Mouse (Mus musculus): ENCODE results near the gene Ctsd. TPM values are rescaled to one million over a fixed set of nuclear protein-coding genes. Genes with fewer than 3 reads are reported as not detected.

The Ctsd gene
- total RNA-seq, 2 experiments from 2014 or later: 692 to 727 TPM

DNA sequence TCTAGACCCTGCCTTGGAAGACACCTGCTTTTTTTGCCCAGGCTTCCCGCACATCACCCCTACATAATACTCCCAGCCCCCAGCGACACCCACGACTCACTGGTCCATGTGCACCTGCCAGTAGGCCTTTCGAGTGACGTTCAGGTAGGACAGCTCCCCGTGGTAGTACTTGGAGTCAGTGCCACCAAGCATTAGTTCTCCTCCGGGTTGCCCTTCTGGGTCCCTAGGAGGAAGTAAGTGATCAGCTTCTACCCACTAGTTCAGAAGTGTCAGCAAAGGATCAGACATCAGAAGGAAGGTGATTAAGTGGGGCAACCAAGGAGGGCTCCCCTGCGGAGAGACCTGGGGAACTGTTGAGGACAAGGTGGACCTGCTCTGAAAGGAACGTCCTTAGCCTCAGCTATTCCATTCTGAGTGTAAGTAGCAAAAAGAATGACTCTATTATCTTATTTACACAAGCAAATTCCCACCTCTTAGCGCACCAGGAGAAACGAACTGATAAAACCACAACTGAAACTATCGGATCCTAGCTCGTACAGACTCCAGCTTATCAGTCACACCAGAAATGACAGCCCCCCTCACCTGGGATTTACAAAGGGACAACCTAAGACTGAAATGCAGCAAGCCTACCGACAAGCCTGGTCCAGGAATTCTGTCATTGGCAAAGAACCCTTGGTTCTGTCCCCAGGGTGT, 10.5 kb downstream of the Ctsd start:
- no peak for DNase-seq (ENCODE audit: low spot score)
- intact Hi-C loops (cut with DNase I): no loop called here

DNA sequence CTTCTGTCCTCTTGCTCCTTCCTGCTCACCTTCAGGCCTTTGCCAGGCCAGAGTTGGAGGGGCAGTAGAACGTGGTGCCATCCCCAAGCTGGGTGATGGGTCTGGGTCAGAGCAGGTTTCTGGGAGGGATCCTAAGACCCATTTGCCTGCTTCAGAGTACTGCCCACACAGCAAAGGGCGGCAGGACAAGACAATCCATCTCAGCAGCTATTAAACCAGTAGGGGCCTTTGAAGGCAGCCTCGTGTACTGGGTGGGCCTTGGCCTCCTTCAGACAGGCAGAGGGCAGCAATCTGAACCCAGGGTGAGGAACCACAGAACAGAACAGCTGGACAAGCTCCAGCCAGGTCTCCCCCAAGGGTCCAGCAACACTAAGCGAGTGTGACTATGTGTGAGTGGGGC, 11.7 kb downstream of the Ctsd start:
- no peak for DNase-seq (ENCODE audit: low spot score)
- intact Hi-C loops (cut with DNase I): no loop called here

DNA sequence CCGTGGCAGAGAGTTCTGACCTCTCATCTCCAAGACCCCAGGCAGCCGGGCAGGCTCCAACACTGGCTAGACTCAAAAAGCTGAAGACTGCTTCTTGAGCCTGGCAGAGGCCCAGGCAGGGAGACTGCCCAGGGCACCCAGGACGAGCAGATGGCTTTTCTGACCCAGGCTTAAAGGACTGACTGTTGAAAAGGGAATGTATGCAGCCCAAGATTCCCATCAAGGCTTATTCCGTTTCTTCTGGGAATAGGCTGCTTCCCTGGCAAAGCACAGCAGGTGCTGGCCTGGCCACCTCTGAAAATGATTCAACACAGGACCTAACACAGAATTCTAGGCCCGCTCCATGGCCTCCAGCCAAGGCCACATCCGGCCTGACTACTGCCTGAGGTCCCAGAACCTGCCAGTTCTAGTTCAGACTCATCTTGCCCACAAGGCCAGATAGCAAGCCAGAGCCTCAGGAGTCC, 12.5 kb downstream of the Ctsd start:
- DNase-seq (ENCODE audit: low spot score): no peak
- intact Hi-C loops (cut with DNase I): no loop called here

DNA sequence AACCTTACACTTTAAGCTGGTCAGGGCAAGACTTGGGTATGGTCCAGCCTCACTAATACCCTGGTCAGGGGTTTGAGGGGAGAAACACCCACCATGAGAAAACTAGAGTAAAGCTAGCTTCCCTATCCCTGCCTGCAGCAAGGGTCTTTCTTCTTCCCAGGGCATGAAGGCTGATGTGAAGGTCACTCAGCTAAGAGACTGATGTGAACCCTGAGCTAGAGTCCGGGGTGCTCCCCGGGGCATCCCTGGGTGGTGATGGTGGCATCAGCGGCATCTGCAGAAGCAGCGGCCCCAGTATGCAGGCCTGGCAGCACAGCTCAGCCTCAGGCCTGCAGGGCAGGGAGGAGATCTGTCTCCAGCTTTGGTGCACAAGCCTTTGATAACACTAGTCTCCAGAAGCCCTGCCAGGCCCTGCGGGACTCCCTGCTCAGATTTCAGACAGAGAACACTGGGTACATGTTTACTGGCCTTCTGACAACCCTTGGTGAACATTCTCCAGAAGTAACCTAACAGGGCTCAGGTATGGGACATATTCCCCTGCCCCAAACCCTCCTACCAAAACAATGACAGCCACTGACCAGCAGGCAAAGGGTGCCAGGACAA, 13.3 kb downstream of the Ctsd start:
- intact Hi-C loops (cut with DNase I): no loop called here
- DNase-seq (ENCODE audit: low spot score): no peak

DNA sequence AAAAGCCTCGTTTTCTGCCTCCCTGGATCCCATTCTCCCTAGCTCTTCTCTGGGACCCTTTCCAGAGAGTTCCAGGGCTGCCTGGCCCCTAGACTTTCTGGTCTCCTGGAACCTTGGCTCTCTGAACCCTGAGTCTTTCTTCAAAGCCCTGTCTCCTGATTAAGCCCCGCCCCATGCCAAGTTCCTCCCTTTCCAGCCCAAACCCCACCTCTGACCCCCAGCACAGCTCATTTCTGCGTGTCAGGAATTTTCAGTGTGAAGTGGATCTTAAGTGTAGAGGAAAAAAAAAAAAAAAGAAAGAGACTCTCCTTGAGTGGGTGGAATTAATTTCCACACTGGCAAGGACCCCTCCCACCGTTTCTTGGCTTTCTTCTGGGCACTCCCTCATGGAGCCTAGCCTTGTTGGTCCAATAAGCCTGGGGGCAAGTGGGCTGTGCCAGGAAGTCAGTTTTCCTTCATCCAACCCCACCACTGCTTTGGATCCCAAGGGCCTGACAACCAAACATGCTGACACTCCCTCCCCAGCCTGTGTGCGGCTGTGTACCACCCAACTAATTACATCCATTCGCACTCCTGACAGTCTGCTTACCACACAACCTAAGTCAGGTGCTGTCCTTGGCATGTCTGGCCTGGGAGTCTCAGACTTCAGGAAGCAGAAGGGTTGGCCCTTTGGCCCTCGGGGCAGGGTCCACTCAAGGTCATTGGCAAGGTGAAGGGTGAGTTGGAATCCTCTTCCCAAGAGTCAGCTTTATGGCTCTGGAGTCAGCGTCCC, 14.0 kb downstream of the Ctsd start, which contains the start of gene Ifitm10:
Gene Ifitm10, minus strand, starts transcription at position 113 of the 772 bp plus-strand sequence.
- intact Hi-C loops (cut with DNase I): no loop called here
- DNase-seq (ENCODE audit: low spot score): no peak

DNA sequence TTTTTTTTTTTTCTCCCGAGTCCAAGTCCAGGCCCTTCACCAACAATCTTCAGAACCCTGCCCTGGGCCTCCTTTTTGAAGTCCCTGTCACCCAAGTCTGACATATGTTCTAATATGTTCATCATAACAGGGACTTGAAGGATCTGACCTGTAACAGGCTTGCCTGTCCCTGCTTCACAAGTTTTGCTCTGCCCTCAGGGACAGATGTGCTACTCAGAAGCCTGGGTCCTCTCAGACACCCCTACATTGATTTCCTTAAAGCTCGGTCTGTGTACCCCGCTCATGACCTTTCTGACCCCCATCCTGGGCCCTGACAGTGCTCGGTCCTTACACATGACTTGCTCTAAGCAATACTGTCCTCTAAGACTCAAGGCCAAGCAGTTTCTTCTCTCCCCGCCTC, 14.8 kb downstream of the Ctsd start:
- intact Hi-C loops (cut with DNase I): no loop called here
- no peak for DNase-seq (ENCODE audit: low spot score)

DNA sequence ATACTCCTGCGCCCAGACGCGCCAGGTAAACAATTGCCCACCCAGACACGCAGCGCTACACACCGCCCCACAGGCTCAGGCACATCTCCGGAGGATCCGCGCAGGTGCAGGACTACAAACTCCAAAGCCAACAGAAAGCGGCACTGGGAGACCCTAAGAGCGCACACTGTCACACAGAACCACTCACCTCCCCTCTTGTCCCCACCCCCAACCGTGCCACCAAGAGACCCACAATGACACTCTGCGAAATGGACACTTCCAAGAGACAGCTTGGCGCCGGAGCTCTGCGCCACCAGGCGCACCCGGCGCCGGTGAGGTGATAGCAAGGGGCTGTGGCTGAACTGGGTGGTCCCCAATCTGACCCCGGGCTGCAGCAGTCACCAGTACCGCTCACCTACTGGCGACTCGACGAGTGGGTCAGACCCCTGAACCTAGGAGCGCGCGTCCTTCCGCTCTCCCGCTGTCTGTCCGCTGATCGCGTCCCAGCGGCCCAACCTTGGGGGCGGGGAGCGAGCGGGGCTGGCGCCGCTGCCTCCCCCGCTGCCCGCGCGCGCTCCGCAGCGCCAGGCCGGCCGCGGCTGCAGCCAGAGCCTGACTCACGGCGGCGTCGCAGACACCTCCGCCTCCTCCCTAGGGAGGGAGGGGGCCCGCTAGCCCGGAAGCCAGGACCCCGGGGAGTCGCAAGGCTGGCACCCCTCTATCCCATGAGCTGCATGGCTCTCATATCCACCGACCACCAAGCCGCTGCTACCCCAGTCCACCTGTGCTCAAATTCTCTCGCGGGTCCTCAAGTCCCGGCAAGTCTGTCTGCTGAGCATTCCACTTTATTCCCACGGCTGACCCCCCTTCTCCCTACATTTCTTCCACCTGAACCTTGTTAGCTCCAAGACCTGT, 15.8 kb downstream of the Ctsd start:
- DNase-seq (ENCODE audit: low spot score): no peak
- intact Hi-C loops (cut with DNase I): no loop called here

DNA sequence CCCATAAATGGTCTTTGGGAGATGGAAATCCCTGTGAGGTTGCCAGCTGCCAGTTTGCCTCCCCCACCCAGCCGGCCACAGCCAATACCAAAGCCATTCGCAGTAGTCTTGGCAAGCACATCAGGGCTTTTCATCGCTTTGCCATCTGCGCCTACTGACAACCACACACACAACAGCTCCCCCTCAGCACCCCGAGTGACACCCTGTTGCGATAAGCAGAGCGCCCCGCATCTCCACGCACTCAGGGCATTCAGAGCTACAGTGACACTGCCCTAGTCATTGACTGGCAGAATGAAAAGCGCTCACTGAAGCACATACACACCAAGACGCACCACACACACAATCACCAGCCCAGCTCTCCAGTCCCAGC, 16.5 kb downstream of the Ctsd start:
- no peak for DNase-seq (ENCODE audit: low spot score)
- intact Hi-C loops (cut with DNase I): no loop called here

DNA sequence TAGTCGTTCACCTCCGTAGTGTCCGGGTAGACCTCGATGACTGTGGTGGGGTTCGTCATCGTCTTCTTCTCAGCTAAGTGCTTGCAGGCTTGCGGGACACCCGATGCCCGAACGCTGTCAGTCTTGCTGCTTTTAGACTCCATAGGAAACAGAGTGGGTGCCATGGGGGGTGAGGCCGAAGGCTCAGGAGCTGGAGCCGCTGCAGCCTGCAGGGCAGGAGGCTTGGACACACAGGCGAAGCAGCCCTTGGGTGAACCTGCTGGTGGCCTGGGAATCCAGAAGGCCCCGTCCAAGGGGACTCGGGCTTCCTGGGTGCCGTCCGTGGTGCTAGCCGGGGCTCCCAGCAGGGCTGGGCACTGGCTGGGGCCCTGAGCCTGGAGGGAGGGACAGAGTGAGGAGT, 16.9 kb downstream of the Ctsd start:
- intact Hi-C loops (cut with DNase I): no loop called here
- DNase-seq (ENCODE audit: low spot score): no peak

DNA sequence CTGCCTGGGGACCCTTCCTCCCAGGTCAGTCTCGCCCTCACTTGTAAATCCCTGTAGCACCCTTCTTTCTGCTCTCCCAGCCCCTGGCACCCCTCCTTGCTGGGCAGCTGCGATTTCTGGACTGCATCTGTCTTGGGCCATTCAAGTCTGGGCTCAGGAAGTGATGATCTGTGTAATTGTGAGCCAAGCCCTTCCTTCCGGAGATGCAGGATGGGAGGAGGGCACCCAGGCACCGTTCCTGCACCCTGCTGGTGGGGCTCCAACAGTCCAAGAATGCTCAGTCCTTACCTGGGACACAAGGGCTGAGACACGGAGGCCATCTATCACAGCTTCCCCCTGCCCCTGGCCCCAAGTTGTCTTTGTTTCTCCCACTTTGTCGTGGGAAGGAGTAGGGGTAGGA, 18.0 kb downstream of the Ctsd start:
- no peak for DNase-seq (ENCODE audit: low spot score)

DNA sequence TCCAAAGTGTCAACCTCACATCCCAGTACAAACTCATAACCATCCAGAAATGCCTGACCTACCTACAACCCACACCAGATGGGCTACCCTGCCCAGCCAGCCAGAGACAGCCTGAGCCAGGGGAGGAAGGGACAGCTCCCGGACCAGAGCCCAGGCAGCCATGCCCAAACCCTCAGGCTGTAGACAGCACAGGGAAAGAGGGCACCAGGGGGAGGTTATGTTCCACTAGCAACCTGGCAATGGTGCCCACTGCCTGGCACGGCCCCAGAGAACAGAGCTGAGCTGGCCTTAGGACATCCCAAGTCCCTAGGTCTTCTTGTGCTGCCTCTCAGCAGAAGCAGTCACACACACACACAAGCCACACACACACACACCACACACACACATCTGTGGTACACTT, 19.0 kb downstream of the Ctsd start:
- DNase-seq (ENCODE audit: low spot score): no peak
- intact Hi-C loops (cut with DNase I): no loop called here

More for the DNA sequence above, 18.0 kb downstream of the Ctsd start:
- intact Hi-C loops (cut with DNase I): no loop called here

DNA sequence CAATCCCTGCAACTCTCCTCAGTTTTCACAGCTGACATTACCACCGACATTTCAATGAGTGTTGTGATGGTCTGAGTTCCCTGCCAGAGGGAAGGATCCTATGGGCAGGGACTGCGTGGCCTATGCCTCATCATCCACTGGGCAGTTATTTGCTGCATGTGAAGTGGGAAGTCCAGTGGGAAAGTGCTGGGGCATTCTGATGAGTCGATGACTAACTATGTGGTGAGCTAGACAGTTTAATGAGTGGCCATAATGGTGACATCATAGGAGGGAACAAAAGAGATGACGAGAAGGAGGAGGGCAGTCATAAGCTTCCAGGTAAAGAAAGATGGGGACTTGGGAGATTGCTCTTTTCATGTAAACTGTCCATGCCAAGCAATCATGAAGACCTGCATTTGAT, 24.7 kb downstream of the Ctsd start:
- intact Hi-C loops (cut with DNase I): no loop called here
- DNase-seq (ENCODE audit: low spot score): no peak

DNA sequence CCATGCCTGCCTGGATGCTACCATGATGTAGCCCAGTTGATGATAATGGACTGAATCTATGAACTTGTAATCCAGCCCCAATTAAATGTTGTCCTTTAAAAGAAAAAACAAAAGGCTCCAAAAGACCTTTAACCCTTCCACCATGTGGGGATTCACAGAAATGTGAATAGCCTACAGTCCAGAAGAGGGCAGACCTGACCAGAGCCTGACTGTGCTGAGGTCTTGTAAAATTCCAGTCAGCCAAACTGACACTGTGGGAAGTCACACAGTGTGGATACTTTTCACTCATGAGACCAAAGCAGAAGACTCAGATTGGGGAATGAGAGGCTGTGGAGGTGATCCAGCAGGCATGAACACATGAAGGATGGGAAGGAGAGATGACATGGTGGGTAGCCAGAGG, 27.1 kb downstream of the Ctsd start:
- intact Hi-C loops (cut with DNase I): loop anchor here (2.0 kb wide), 2 partner anchors 66 to 74 kb away; partner anchors contain the start of gene Syt8
- no peak for DNase-seq (ENCODE audit: low spot score)

DNA sequence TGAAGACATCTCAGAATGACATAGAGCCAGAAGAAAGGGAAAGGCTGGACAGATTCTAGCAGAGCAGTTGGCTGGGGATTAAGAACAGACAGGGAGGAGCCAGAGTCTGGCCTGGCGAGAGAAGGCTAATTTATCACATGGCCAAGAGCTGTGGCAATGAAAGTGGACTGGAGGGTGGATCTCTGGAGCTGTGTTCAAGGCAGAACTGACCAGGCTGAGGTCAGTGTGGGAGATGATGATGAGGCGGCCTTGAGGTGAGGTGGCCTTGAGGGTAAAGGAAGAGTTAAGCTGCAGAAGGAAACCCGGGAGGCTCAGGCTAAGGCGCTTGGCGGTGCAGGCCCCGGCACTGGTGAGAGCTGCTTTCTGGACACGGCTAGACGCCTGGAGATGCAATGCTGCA, 28.7 kb downstream of the Ctsd start:
- intact Hi-C loops (cut with DNase I): no loop called here

DNA sequence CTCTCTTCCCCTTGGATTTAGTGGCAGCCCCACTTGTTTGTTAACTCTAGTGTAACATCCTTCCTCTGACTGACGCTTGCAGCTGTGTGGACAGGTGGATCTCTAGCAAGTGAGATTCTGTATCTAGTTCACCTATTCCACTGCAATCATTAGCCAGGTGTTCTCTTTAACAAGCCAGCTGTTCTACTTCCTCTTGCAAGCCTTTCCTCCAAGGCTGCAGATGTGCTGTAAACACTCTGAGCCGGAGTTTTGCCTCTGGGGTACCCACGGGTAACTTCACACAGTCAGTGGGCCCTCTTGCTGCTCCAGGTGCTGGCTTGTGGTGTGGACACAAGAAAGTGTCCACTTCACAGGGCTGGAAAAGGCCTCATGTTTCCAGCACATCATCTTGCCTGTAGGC, 30.3 kb downstream of the Ctsd start:
- DNase-seq (ENCODE audit: low spot score): no peak
- intact Hi-C loops (cut with DNase I): no loop called here

More for the DNA sequence above, 28.7 kb downstream of the Ctsd start:
- DNase-seq (ENCODE audit: low spot score): no peak

DNA sequence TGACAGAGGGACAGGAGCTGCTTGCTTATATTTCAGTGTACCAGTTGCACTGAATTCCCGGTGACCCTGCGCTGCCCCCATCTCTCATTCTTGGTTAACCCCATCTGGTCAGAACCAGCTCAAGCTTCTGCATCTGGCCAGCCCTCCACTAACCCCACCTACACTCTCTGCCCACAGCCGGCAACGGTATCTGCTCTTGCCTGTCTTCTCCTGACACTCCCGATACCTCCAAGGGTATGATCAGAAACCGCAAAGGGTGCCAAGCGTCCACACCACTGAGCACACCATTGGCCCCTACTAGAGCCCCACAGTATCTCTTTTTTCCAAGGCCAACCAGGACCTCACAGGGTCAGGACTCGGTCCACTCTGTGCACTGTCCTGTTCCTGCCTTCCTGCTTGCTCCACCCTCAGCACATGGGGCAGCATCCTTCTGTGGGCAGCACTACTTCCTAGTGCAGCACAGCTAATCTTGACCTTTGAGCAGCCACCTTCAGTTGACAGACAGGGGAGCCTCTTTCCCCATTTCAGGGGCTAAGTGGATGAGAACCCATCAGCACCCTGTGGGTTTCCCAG, 33.1 kb downstream of the Ctsd start:
- no peak for DNase-seq (ENCODE audit: low spot score)
- intact Hi-C loops (cut with DNase I): no loop called here

DNA sequence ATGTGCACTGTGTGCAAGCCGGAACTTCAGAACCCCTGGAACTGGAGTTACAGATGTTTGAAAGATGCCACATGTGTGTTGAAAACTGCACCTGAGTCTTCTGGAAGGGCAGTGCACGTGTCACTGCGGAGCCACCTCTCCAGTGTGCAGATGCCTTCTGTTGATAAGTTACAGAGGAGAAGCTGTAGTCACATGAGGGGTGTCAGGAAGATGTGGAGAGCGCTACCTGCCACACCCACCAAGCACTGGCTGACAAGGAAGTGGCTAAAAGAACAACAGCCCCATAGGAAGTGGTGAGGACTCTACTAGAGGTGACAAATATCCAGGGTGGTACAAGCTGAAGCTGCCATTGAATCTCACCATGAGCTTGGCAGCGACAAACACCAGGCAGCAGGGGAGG, 34.0 kb downstream of the Ctsd start:
- DNase-seq (ENCODE audit: low spot score): no peak
- intact Hi-C loops (cut with DNase I): no loop called here

DNA sequence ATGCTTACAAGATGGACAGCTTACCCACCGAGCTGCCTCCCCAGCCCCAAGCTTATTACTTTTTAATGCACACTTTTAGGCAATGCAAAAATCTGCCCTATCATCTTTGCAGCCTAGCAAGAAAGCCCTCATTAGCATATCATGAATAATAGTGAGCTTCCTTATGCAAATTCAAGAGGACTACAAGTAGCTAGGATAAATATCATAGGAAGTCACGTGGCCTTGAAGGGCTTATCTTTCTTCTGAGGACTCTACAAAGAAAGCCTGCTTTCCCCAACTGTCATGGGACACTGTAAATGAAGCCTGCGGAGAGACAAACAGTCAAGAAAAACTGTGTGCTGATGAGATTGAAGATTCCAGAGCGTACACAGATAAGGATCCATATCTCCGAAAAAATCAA, 36.3 kb downstream of the Ctsd start:
- intact Hi-C loops (cut with DNase I): no loop called here

DNA sequence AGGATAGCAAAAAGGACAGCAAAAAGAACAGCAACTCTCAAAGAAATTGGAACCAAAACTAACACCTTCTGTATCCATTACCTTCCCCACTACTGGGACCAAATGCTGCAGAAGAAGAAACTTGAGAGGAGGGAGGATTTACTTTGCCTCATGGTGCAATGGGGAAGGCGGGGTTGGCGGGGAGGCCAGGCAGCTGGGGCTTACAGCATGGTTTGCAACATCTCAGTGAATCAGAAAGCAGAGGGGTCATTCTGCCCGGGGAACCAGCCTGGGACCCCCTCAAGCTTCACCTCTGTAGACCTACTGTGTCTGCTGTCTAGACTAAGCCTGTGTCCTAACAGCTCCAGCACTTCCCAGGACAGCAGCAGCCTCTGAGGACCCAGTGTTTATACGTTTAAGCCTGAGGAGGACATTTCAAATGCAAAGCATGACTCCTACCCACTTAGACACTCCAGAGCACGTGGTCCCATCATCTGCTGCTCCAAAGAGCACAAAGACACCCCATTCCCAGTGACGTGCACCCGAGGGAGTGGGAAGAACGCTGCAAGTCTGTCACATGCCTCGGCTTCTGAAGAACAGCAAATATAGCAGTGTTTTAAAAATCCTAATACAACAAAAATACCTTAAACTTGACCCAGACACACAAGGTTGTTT, 38.4 kb downstream of the Ctsd start:
- no peak for DNase-seq (ENCODE audit: low spot score)
- intact Hi-C loops (cut with DNase I): no loop called here

More for the DNA sequence above, 36.3 kb downstream of the Ctsd start:
- no peak for DNase-seq (ENCODE audit: low spot score)
